Mouse (Mus musculus) embryonic facial prominence, embryonic 14.5 days (tissue): Measurements from ENCODE around the gene Stom. TPM values are rescaled to one million over a fixed set of nuclear protein-coding genes. Genes with fewer than 3 reads are reported as not detected.

Experiments used
- ATAC-seq: fragments of 200-750 bp; cut with Nextera tagmentation; 2 replicates; pipeline ENCODE4 v1.8.0; 2017; ENCODE audit warnings: low read depth, moderate number of reproducible peaks, moderate TSS enrichment
- DNase-seq: peaks from one replicate; pipeline ENCODE4 v3.0.0-alpha.2; 2015; ENCODE audit warnings: low spot score
- H3K27ac ChIP-seq: fragments of 300-500 bp; sonication (generic); replicated peaks from 2 replicates; pipeline ENCODE4 v1.5.1; 2014; ENCODE audit warnings: low read depth, mild to moderate bottlenecking, low read length, moderate library complexity
- H3K27me3 ChIP-seq: fragments of 300-500 bp; sonication (generic); replicated peaks from 2 replicates; pipeline ENCODE4 v1.6.1; 2014; ENCODE audit warnings: low read length; ENCODE audit not compliant: control insufficient read depth, insufficient read depth
- H3K36me3 ChIP-seq: fragments of 300-500 bp; sonication (generic); 2 replicates; pipeline ENCODE4 v1.6.1; 2014; ENCODE audit warnings: low read length, mixed read lengths; ENCODE audit not compliant: control insufficient read depth, insufficient read depth
- H3K4me1 ChIP-seq: fragments of 300-500 bp; sonication (generic); 2 replicates; pipeline ENCODE4 v1.6.1; 2014; ENCODE audit warnings: antibody characterized with exemption, low read length; ENCODE audit not compliant: control insufficient read depth, insufficient read depth
- H3K4me2 ChIP-seq: fragments of 300-500 bp; sonication (generic); 2 replicates; pipeline ENCODE4 v1.6.1; 2014; ENCODE audit warnings: low read depth, mild to moderate bottlenecking, low read length, moderate library complexity, mixed read lengths
- H3K4me3 ChIP-seq: fragments of 300-500 bp; sonication (generic); 2 replicates; pipeline ENCODE4 v1.5.1; 2014; ENCODE audit warnings: low read depth, mild to moderate bottlenecking, low read length
- H3K9ac ChIP-seq: fragments of 300-500 bp; sonication (generic); 2 replicates; pipeline ENCODE4 v1.6.1; 2014; ENCODE audit warnings: low read depth, mild to moderate bottlenecking, low read length, moderate library complexity, mixed read lengths
- H3K9me3 ChIP-seq: fragments of 300-500 bp; sonication (generic); 2 replicates; pipeline ENCODE4 v1.6.1; 2016; ENCODE audit warnings: low read length; ENCODE audit not compliant: control insufficient read depth
- WGBS: fragments of 180-500 bp; shearing (Covaris S2); extraction: QIAGEN DNeasy Blood & Tissue Kit; methylation state at CpG from one replicate; pipeline ENCODE4 v1.1.7; 2014; 5-methylcytosine and 5-hydroxymethylcytosine counted together
- polyA plus RNA-seq: library from polyadenylated mRNA; unstranded; fragments of >200 nt; fragmentation: Nextera tagmentation; extraction: Ambion mirVana; gene quantifications from 2 replicates; pipeline ENCODE4 v1.2.1, GENCODE M21; 2014

Gene Stom
- polyA plus RNA-seq, 1 experiment from 2014 or later, result 33.2 TPM

DNA sequence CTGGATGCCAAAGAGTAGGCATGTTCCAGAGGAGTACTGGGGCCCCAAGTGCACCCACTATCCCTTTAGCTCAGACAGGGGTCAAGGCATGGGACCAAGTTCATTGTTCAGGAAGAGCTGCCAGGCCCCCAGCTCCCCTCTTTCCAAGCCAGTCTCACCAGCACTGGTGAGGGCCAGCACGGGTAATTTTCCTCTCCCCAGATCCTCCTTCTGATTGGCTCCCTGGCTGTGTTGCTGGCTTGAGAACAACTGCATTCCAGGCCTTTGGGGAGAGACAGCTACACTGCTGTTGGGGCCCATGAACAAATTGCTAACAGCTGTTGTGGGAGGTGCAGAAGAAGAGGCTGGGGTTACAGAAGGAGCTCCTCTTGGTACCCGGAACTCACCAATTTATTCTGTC, 63.2 kb downstream of the Stom start:
- 11% methylated on average over 2 of the region's 2 CpGs for WGBS
- Histone ChIP-seq H3K4me2 (no peak overlapping the region), H3K9ac (no peak overlapping the region), H3K36me3 (no peaks in the 10 kb centered on the region), H3K27me3 (no peaks in the 10 kb centered on the region), H3K4me1 (peaks cover 78% of the 10 kb centered on the region), H3K9me3 (no peaks in the 10 kb centered on the region), H3K27ac (peak overlapping the region; percentile 79), H3K4me3 (no peak overlapping the region)
- ATAC-seq (peak; percentile 75), DNase-seq (peak; percentile 95)

- peaks cover 81% of the 10 kb centered on the region for H3K4me1 ChIP-seq
- no peaks in the 10 kb centered on the region for H3K36me3 ChIP-seq
- H3K27ac ChIP-seq, result peak overlapping the region; percentile 79
- H3K9me3 ChIP-seq, result no peaks in the 10 kb centered on the region
- H3K4me3 ChIP-seq, result no peak overlapping the region
- H3K9ac ChIP-seq, result no peak overlapping the region
- no peak overlapping the region for H3K4me2 ChIP-seq
- ATAC-seq (no peak), DNase-seq (no peak)
- no peaks in the 10 kb centered on the region for H3K27me3 ChIP-seq
- 80% methylated on average over 6 of the region's 6 CpGs for WGBS
These were observed 63.9 kb downstream of the Stom start for GRCm38 (mm10) chr2:35272881-35273280.

- H3K27ac ChIP-seq, result peak overlapping the region; percentile 79
- H3K27me3 ChIP-seq, result no peaks in the 10 kb centered on the region
- no peak overlapping the region for H3K9ac ChIP-seq
- H3K4me1 ChIP-seq, result peaks cover 85% of the 10 kb centered on the region
- DNase-seq (peak; percentile 74), ATAC-seq (0 out of 2 replicates have a peak, but pooled peaks have one; percentile 3)
- H3K4me3 ChIP-seq, result no peak overlapping the region
- no peak overlapping the region for H3K4me2 ChIP-seq
- WGBS, result 35% methylated on average over 2 of the region's 2 CpGs
- no peaks in the 10 kb centered on the region for H3K36me3 ChIP-seq
- H3K9me3 ChIP-seq, result no peaks in the 10 kb centered on the region
These were observed 65.0 kb downstream of the Stom start for GRCm38 (mm10) chr2:35271817-35272216.

GRCm38 (mm10) chr2:35270531-35270984, 66.2 kb downstream of the Stom start:
- ATAC-seq (peak; percentile 36), DNase-seq (peak; percentile 85)
- 5% methylated on average over 10 of the region's 10 CpGs for WGBS
- H3K27ac ChIP-seq, result peak overlapping the region; percentile 63
- no peaks in the 10 kb centered on the region for H3K36me3 ChIP-seq
- peaks cover 93% of the 10 kb centered on the region for H3K4me1 ChIP-seq
- 0 out of 2 replicates have a peak overlapping the region, but pooled peaks have one; percentile 27 for H3K4me2 ChIP-seq
- H3K9me3 ChIP-seq, result no peaks in the 10 kb centered on the region
- no peaks in the 10 kb centered on the region for H3K27me3 ChIP-seq
- H3K9ac ChIP-seq, result no peak overlapping the region
- H3K4me3 ChIP-seq, result no peak overlapping the region

DNA sequence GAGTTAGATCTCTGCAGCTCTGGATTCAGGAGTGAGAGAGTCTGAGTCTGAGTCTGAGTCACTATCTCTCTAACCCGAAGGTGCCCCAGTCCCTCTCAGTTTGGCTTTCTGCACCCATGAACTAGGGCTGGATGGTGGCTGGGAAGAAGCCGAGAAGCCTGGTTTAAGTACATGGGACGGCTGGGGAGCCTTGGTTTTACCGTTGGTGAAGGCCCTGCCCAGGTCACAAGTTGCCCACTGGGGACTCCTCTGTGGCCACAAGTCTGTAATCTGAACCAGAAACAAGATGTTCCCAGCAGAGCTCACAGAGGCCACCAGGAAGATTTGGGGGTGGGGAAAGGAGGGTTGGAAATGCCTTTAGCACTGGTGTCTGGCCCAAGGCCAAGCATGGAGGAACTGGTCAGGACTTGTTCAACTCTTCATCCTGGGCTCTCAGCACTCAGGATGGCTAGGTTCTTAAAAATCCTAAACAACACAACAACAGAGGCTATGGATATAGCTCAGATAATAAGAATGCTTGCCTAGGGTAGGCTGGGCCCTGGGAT, 67.0 kb downstream of the Stom start:
- DNase-seq (peak; percentile 88), ATAC-seq (no peak)
- H3K27me3 ChIP-seq, result no peaks in the 10 kb centered on the region
- peaks cover 89% of the 10 kb centered on the region for H3K4me1 ChIP-seq
- peak overlapping the region; percentile 63 for H3K27ac ChIP-seq
- no peaks in the 10 kb centered on the region for H3K9me3 ChIP-seq
- no peak overlapping the region for H3K4me2 ChIP-seq
- H3K36me3 ChIP-seq, result no peaks in the 10 kb centered on the region
- H3K9ac ChIP-seq, result no peak overlapping the region
- WGBS, result 34% methylated on average over 4 of the region's 4 CpGs
- H3K4me3 ChIP-seq, result no peak overlapping the region

- 82% methylated on average over 6 of the region's 6 CpGs for WGBS
- Histone ChIP-seq H3K27ac (0 out of 2 replicates have a peak overlapping the region, but pooled peaks have one; percentile 63), H3K9ac (no peak overlapping the region), H3K27me3 (no peaks in the 10 kb centered on the region), H3K4me3 (no peak overlapping the region), H3K4me2 (no peak overlapping the region), H3K4me1 (peaks cover 86% of the 10 kb centered on the region), H3K36me3 (no peaks in the 10 kb centered on the region), H3K9me3 (no peaks in the 10 kb centered on the region)
- ATAC-seq (no peak), DNase-seq (no peak)
These were observed 67.6 kb downstream of the Stom start for GRCm38 (mm10) chr2:35269136-35269535.

DNA sequence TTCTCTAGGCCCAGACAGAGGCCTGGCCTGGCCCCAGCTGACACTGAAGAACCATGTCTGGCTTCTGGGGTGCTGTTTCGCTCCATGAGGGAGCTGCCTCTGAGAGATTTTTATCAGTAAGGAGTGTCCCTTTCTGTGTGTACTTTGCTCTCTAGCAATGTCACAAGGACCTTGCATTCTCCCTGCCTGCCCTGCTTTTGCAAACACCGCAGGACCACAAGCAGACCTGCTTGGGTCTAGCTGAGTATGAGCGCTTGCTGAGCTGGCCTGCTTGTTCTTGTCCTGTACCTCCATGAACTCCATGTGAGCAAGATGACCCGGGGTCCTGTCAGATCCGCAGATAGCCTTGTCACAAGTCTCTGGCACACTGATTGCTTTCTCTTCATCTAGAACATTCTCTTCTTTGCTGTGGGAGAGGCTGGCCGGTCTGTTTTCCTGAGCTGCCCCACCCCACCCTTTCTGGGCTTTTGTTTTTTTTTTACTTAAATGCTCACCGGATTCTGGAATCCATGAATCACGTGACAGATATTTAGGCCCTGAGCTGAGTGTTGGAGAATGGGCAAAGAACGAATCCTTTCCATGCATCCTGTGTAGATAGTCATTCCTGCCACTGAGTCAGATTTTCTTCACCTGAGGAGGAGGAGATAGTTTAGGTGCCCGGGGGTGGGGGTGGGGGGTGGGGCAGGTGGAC, 68.8 kb downstream of the Stom start:
- H3K27me3 ChIP-seq, result no peaks in the 10 kb centered on the region
- H3K9ac ChIP-seq, result no peak overlapping the region
- no peak overlapping the region for H3K4me3 ChIP-seq
- H3K4me2 ChIP-seq, result no peak overlapping the region
- ATAC-seq, result no peak
- H3K9me3 ChIP-seq, result no peaks in the 10 kb centered on the region
- peak overlapping the region; percentile 46 for H3K27ac ChIP-seq
- WGBS, result 69% methylated on average over 10 of the region's 10 CpGs
- DNase-seq, result no peak
- H3K36me3 ChIP-seq, result no peaks in the 10 kb centered on the region
- peaks cover 75% of the 10 kb centered on the region for H3K4me1 ChIP-seq

DNA sequence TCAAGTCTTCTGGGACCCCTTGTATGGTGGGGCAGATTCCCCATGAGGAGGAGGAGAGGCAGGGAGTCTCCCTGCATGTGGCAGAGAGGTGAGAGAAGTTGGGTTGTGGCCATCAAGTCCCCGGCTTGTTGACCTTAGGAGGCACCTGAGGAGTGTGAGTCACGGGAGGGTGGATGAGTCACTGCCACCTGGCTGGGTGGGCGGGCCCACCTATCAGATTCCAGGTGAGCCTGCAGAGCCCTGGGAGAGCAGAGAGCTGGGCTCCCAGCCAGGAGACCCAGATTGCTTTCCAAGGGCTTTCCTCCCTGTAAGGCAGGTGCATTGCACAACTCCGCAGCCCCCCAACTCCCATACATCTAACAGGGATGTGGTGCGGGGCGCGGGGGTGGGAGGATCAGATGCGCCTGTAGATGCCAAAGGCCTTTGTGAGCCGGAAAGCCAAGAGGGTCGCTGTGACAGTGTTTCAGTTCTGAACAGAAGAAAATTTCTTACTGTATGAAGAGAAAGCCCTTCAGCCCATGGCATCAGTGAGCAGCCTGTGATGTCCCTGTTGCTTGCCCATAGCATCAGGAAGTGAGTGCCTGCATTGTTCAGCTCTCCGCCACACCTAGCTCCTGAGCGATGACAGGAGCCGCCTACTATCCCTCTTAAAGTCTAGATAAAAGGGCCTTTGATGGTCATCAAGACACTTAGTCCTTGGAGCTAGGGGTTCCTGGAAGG, 69.5 kb downstream of the Stom start:
- H3K4me1 ChIP-seq, result peaks cover 70% of the 10 kb centered on the region

More for the DNA sequence above, 69.5 kb downstream of the Stom start:
- DNase-seq (peak; percentile 85), ATAC-seq (peak; percentile 48)
- Histone ChIP-seq H3K4me2 (no peak overlapping the region), H3K36me3 (no peaks in the 10 kb centered on the region), H3K9me3 (no peaks in the 10 kb centered on the region), H3K27me3 (no peaks in the 10 kb centered on the region), H3K9ac (no peak overlapping the region), H3K4me3 (no peak overlapping the region), H3K27ac (peak overlapping the region; percentile 46)
- WGBS, result 74% methylated on average over 13 of the region's 13 CpGs
